Mouse (Mus musculus) thymus, adult 2 months (tissue): ENCODE results near the gene Tmem132c. TPM values are rescaled to one million over a fixed set of nuclear protein-coding genes. Genes with fewer than 3 reads are reported as not detected.
A peak's percentile ranks its signal among the peaks of the same experiment; 100 is the strongest.

Experiments used
- DNase-seq: peaks from one replicate; pipeline ENCODE4 v3.0.0; 2021
- H3K27ac ChIP-seq: fragments of 200-500 bp; 2 replicates; pipeline ENCODE4 v1.5.1; 2012; ENCODE audit warnings: low read length, control low read depth; ENCODE audit not compliant: control insufficient read depth, insufficient read depth
- H3K27me3 ChIP-seq: fragments of 200-500 bp; 2 replicates; pipeline ENCODE4 v1.6.1; 2012; ENCODE audit warnings: mild to moderate bottlenecking, low read length, moderate library complexity, mixed read lengths; ENCODE audit not compliant: control insufficient read depth, insufficient read depth
- H3K36me3 ChIP-seq: fragments of 200-500 bp; 2 replicates; pipeline ENCODE4 v1.6.1; 2012; ENCODE audit warnings: mild to moderate bottlenecking, low read length, moderate library complexity; ENCODE audit not compliant: control insufficient read depth, insufficient read depth
- H3K4me1 ChIP-seq: fragments of 200-500 bp; replicated peaks from 2 replicates; pipeline ENCODE4 v1.6.1; 2012; ENCODE audit warnings: low read length; ENCODE audit not compliant: control insufficient read depth, insufficient read depth
- H3K4me3 ChIP-seq: fragments of 200-500 bp; 2 replicates; pipeline ENCODE4 v1.5.1; 2012; ENCODE audit warnings: mild to moderate bottlenecking, low read length, control low read depth, moderate library complexity; ENCODE audit not compliant: control insufficient read depth, insufficient read depth
- CTCF ChIP-seq: fragments of 200-500 bp; IDR thresholded peaks from 2 replicates; pipeline ENCODE4 v1.5.1; 2012; ENCODE audit warnings: mild to moderate bottlenecking, control low read depth, low read length, moderate library complexity, borderline replicate concordance; ENCODE audit not compliant: control insufficient read depth, poor library complexity, insufficient read depth; ENCODE audit errors: extremely low read depth
- POLR2A ChIP-seq: fragments of 200-500 bp; IDR thresholded peaks from 2 replicates; pipeline ENCODE4 v1.6.1; 2012; ENCODE audit warnings: mild to moderate bottlenecking, low read length, control low read depth, moderate library complexity; ENCODE audit not compliant: control insufficient read depth, poor library complexity, insufficient read depth; ENCODE audit errors: extremely low read depth
- WGBS: fragments of 180-500 bp; shearing (Covaris S2); methylation state at CpG from one replicate; pipeline ENCODE4 v1.1.7; 2018; 5-methylcytosine and 5-hydroxymethylcytosine counted together
- polyA plus RNA-seq: library from polyadenylated mRNA; depleted of rRNA; stranded (reverse); fragments of >200 nt; gene quantifications from 2 replicates; pipeline ENCODE4 v1.2.3, GENCODE M21; 2012

Gene Tmem132c
- polyA plus RNA-seq, 1 experiment, result 1.5 TPM

GRCm38 (mm10) chr5:127473706-127474105 lies 232.1 kb downstream of the Tmem132c start:
- WGBS, result 43% methylated on average over 2 of the region's 2 CpGs
- DNase-seq, result no peak

GRCm38 (mm10) chr5:127474856-127475255 lies 233.2 kb downstream of the Tmem132c start:
- TF ChIP-seq POLR2A (no peak), CTCF (no peak)
- no peak overlapping the region for H3K4me3 ChIP-seq
- DNase-seq, result no peak
- no peaks in the 10 kb centered on the region for H3K27me3 ChIP-seq
- WGBS, result 85% methylated on average over 6 of the region's 6 CpGs
- no peaks in the 10 kb centered on the region; the same call in 1 of the 2 replicates for H3K4me1 ChIP-seq
- no peaks in the 10 kb centered on the region for H3K36me3 ChIP-seq
- H3K27ac ChIP-seq, result no peak overlapping the region

More at GRCm38 (mm10) chr5:127473706-127474105, 232.1 kb downstream of the Tmem132c start:
- H3K36me3 ChIP-seq, result no peaks in the 10 kb centered on the region
- no peak overlapping the region for H3K27ac ChIP-seq
- no peak for TF ChIP-seq CTCF
- no peak for TF ChIP-seq POLR2A
- no peaks in the 10 kb centered on the region; the same call in 1 of the 2 replicates for H3K4me1 ChIP-seq
- no peaks in the 10 kb centered on the region for H3K27me3 ChIP-seq
- no peak overlapping the region for H3K4me3 ChIP-seq

GRCm38 (mm10) chr5:127477790-127478189 lies 236.2 kb downstream of the Tmem132c start:
- Histone ChIP-seq H3K27me3 (no peaks in the 10 kb centered on the region), H3K27ac (no peak overlapping the region), H3K4me1 (no peaks in the 10 kb centered on the region; the same call in 1 of the 2 replicates), H3K36me3 (no peaks in the 10 kb centered on the region), H3K4me3 (no peak overlapping the region)
- no peak for DNase-seq
- WGBS, result 79% methylated on average over 9 of the region's 9 CpGs
- TF ChIP-seq POLR2A, result no peak
- TF ChIP-seq CTCF, result no peak

GRCm38 (mm10) chr5:127478322-127478721 lies 236.7 kb downstream of the Tmem132c start:
- TF ChIP-seq POLR2A (no peak), CTCF (no peak)
- Histone ChIP-seq H3K4me3 (no peak overlapping the region), H3K27me3 (no peaks in the 10 kb centered on the region), H3K4me1 (peaks cover 2% of the 10 kb centered on the region; the same call in 1 of the 2 replicates), H3K36me3 (no peaks in the 10 kb centered on the region), H3K27ac (no peak overlapping the region)
- DNase-seq, result no peak
- WGBS, result 33% methylated on average over 11 of the region's 11 CpGs

GRCm38 (mm10) chr5:127480931-127481330 lies 239.3 kb downstream of the Tmem132c start:
- Histone ChIP-seq H3K36me3 (no peaks in the 10 kb centered on the region), H3K27ac (no peak overlapping the region), H3K4me3 (no peak overlapping the region), H3K27me3 (no peaks in the 10 kb centered on the region), H3K4me1 (peaks cover 22% of the 10 kb centered on the region)
- no peak for DNase-seq
- WGBS, result 94% methylated on average over 9 of the region's 9 CpGs
- TF ChIP-seq POLR2A, result no peak
- TF ChIP-seq CTCF, result no peak

GRCm38 (mm10) chr5:127481416-127481815 lies 239.8 kb downstream of the Tmem132c start:
- Histone ChIP-seq H3K27ac (no peak overlapping the region), H3K4me3 (no peak overlapping the region), H3K4me1 (peaks cover 22% of the 10 kb centered on the region), H3K36me3 (no peaks in the 10 kb centered on the region), H3K27me3 (no peaks in the 10 kb centered on the region)
- DNase-seq, result peak; percentile 33
- WGBS, result 72% methylated on average over 5 of the region's 5 CpGs
- TF ChIP-seq POLR2A, result no peak
- no peak for TF ChIP-seq CTCF

GRCm38 (mm10) chr5:127482342-127482741 lies 240.7 kb downstream of the Tmem132c start:
- Histone ChIP-seq H3K36me3 (no peaks in the 10 kb centered on the region), H3K27me3 (no peaks in the 10 kb centered on the region), H3K4me1 (peaks cover 22% of the 10 kb centered on the region), H3K27ac (no peak overlapping the region), H3K4me3 (no peak overlapping the region)
- TF ChIP-seq CTCF (no peak), POLR2A (no peak)
- no peak for DNase-seq
- WGBS, result 42% methylated on average over 3 of the region's 3 CpGs
